Mouse (Mus musculus): ENCODE data around the gene Duoxa2.

- no peak for TF ChIP-seq GATA1 (IDR thresholded peaks at IDR 0.05; ENCODE audit: low read length)
- no peak for TF ChIP-seq TAL1 (IDR thresholded peaks at IDR 0.05; ENCODE audit: low read length)
Observed at GRCm38 (mm10) chr2:122313536-122313935, 14.8 kb downstream of the Duoxa2 start, which contains the start of gene Duoxa1.
